Mouse (Mus musculus) heart, postnatal 0 days (tissue): ENCODE results near the gene Mecom.

ENCODE experiments used
- CTCF ChIP-seq: IDR thresholded peaks from 2 replicates; pipeline ENCODE4 v1.5.1; 2016; ENCODE audit warnings: antibody characterized with exemption, control low read depth, low read depth
- EP300 ChIP-seq: IDR thresholded peaks from 2 replicates; pipeline ENCODE4 v1.6.1; 2016; ENCODE audit warnings: antibody characterized with exemption, low read depth

DNA sequence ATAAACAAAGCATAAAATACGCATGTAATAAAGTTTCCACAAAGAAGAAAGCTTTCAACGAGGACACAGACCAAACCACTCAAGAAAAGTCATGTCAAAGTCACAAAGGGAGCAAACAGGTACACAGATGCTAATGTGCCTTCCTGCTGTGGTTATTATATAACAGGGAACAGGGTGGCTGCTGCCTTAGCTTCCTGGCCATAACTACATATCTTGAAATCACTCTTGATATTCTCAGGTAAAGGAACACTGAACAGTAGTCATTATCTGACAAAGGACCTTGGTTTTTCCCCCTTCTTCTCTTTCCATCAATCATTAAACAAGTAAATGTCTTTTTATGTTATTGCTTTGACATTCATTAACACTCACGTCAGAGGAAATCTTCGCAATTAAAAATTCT, 384.4 kb downstream of the Mecom start:
- TF ChIP-seq CTCF: no peak
- TF ChIP-seq EP300: no peak
